Mouse (Mus musculus) myocyte (in vitro differentiated cells): ENCODE data around the gene Fastkd3.

Experiments used
- MYOD1 ChIP-seq, 3 experiments: IDR thresholded peaks; one replicate each; pipeline ENCODE4 v1.6.1; 2011; ENCODE audit warnings: control low read depth in 2 of 3, low read depth in 2 of 3, mild to moderate bottlenecking in 2 of 3, moderate library complexity in 1 of 3; ENCODE audit not compliant: insufficient read length in 2 of 3, control insufficient read depth in 1 of 3
- POLR2A ChIP-seq: IDR thresholded peaks from one replicate; pipeline ENCODE4 v1.6.1; 2011; ENCODE audit warnings: low read depth, mild to moderate bottlenecking, control low read depth, moderate library complexity; ENCODE audit not compliant: insufficient read length
- POLR2AphosphoS2 ChIP-seq: IDR thresholded peaks from one replicate; pipeline ENCODE4 v1.6.1; 2011; ENCODE audit warnings: low read depth, control low read depth; ENCODE audit not compliant: insufficient read length
- TCF3 ChIP-seq: IDR thresholded peaks from one replicate; pipeline ENCODE4 v1.6.1; 2011; ENCODE audit warnings: low read depth, control low read depth; ENCODE audit not compliant: insufficient read length
- USF1 ChIP-seq: IDR thresholded peaks from one replicate; pipeline ENCODE4 v1.6.1; 2011; ENCODE audit warnings: low read depth, mild to moderate bottlenecking, control low read depth, moderate library complexity

GRCm38 (mm10) chr13:68597667-68598066 lies 15.6 kb downstream of the Fastkd3 start:
- TF ChIP-seq POLR2AphosphoS2, result no peak
- no peak for TF ChIP-seq POLR2A
- no peak for TF ChIP-seq USF1
- TF ChIP-seq TCF3, result no peak
- no peak for TF ChIP-seq MYOD1 (IDR thresholded peaks at IDR 0.05; ENCODE audit: control insufficient read depth in 1 of 3, insufficient read length in 2 of 3, low read depth in 2 of 3)
